Mouse (Mus musculus) kidney, postnatal 0 days (tissue): ENCODE measurements at regions not wholly inside any gene's neighbourhood (a gene's known extent, or its start where the extent isn't known, plus 50 kb on each side); places are given as distances from the start of the nearest gene placed in this dataset.

Experiments
- ATAC-seq: fragments of 200-750 bp; cut with Nextera tagmentation; replicated peaks from 2 replicates; pipeline ENCODE4 v1.8.0; 2017; ENCODE audit warnings: low read depth, moderate number of reproducible peaks, moderate TSS enrichment, moderate library complexity; ENCODE audit not compliant: low FRiP score
- DNase-seq: peaks from one replicate; pipeline ENCODE4 v3.0.0-alpha.2; 2016; ENCODE audit warnings: low spot score
- H3K27ac ChIP-seq: fragments of 300-500 bp; sonication (generic); 2 replicates; pipeline ENCODE4 v1.5.1; 2014; ENCODE audit warnings: mild to moderate bottlenecking
- H3K27me3 ChIP-seq: fragments of 300-500 bp; sonication (generic); 2 replicates; pipeline ENCODE4 v1.6.1; 2014; ENCODE audit warnings: low read length, mixed read lengths; ENCODE audit not compliant: insufficient read depth
- H3K36me3 ChIP-seq: fragments of 300-500 bp; sonication (generic); 2 replicates; pipeline ENCODE4 v1.6.1; 2014; ENCODE audit warnings: low read length, mixed read lengths; ENCODE audit not compliant: insufficient read depth
- H3K4me1 ChIP-seq: fragments of 300-500 bp; sonication (generic); replicated peaks from 2 replicates; pipeline ENCODE4 v1.6.1; 2014; ENCODE audit warnings: antibody characterized with exemption, low read length, mixed read lengths; ENCODE audit not compliant: insufficient read depth
- H3K4me2 ChIP-seq: fragments of 300-500 bp; sonication (generic); 2 replicates; pipeline ENCODE4 v1.6.1; 2014; ENCODE audit warnings: mild to moderate bottlenecking, low read length, moderate library complexity, mixed read lengths
- H3K4me3 ChIP-seq: fragments of 300-500 bp; sonication (generic); replicated peaks from 2 replicates; pipeline ENCODE4 v1.5.1; 2014; ENCODE audit warnings: low read depth, low read length
- H3K9ac ChIP-seq: fragments of 300-500 bp; sonication (generic); 2 replicates; pipeline ENCODE4 v1.6.1; 2014; ENCODE audit warnings: low read depth, low read length
- H3K9me3 ChIP-seq: fragments of 300-500 bp; sonication (generic); replicated peaks from 2 replicates; pipeline ENCODE4 v1.6.1; 2016; ENCODE audit warnings: low read length, inconsistent platforms, mixed read lengths
- CTCF ChIP-seq: IDR thresholded peaks from 2 replicates; pipeline ENCODE4 v1.5.1; 2016; ENCODE audit warnings: antibody characterized with exemption, low read depth, mild to moderate bottlenecking, moderate library complexity
- WGBS: fragments of 180-500 bp; shearing (Covaris S2); extraction: QIAGEN DNeasy Blood & Tissue Kit; methylation state at CpG from one replicate; pipeline ENCODE4 v1.1.7; 2014; 5-methylcytosine and 5-hydroxymethylcytosine counted together

GRCm38 (mm10) chr13:116795041-116795440 is 230.3 kb downstream of the Parp8 start:
- no peak for ATAC-seq

DNA sequence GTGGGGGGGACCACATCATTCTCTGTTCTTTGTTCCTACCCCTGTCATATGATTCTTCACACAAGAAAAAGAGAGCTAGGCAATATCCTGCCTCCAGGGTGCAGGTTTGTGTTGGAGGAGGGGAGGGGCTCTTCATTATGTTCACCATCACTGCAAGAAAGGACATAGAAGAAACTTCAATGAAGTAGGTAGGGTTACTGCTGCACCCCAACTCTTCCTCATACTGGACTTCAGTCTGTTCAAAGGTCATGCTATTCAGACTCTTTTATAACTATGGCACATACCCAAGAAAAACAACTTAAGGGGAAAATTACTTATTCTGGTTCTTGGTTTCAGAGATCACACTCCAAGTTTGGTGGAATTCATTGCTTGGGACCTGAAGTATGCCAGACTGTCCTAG is 243.7 kb downstream of the Parp8 start:
- Histone ChIP-seq H3K36me3 (no peaks in the 10 kb centered on the region), H3K9me3 (no peaks in the 10 kb centered on the region)
- no peak for DNase-seq

More at GRCm38 (mm10) chr13:116795041-116795440, 230.3 kb downstream of the Parp8 start:
- Histone ChIP-seq H3K27ac (no peak overlapping the region), H3K27me3 (no peaks in the 10 kb centered on the region), H3K36me3 (no peaks in the 10 kb centered on the region), H3K9ac (no peak overlapping the region), H3K9me3 (no peaks in the 10 kb centered on the region), H3K4me2 (no peak overlapping the region), H3K4me3 (no peak overlapping the region), H3K4me1 (no peaks in the 10 kb centered on the region)
- no peak for DNase-seq
- 35% methylated on average over 2 of the region's 2 CpGs for WGBS
- TF ChIP-seq CTCF = no peak

GRCm38 (mm10) chr13:116765491-116765890 is 259.8 kb downstream of the Parp8 start:
- no peaks in the 10 kb centered on the region for H3K9me3 ChIP-seq
- H3K4me3 ChIP-seq = no peak overlapping the region
- no peaks in the 10 kb centered on the region for H3K4me1 ChIP-seq
- WGBS = 74% methylated on average over 3 of the region's 3 CpGs
- no peak for TF ChIP-seq CTCF
- no peak overlapping the region for H3K4me2 ChIP-seq
- no peak overlapping the region for H3K9ac ChIP-seq
- ATAC-seq (no peak), DNase-seq (no peak)
- H3K27ac ChIP-seq = no peak overlapping the region
- H3K36me3 ChIP-seq = no peaks in the 10 kb centered on the region
- no peaks in the 10 kb centered on the region for H3K27me3 ChIP-seq

More for the DNA sequence above, 243.7 kb downstream of the Parp8 start:
- Histone ChIP-seq H3K4me1 (no peaks in the 10 kb centered on the region), H3K27me3 (no peaks in the 10 kb centered on the region), H3K4me2 (no peak overlapping the region), H3K9ac (no peak overlapping the region), H3K4me3 (no peak overlapping the region), H3K27ac (no peak overlapping the region)
- no peak for ATAC-seq
- no peak for TF ChIP-seq CTCF

GRCm38 (mm10) chr13:116759912-116760311 is 265.4 kb downstream of the Parp8 start:
- ATAC-seq = no peak
- Histone ChIP-seq H3K27ac (no peak overlapping the region), H3K4me1 (no peaks in the 10 kb centered on the region), H3K4me2 (no peak overlapping the region), H3K27me3 (no peaks in the 10 kb centered on the region), H3K36me3 (no peaks in the 10 kb centered on the region), H3K9me3 (no peaks in the 10 kb centered on the region), H3K4me3 (no peak overlapping the region), H3K9ac (no peak overlapping the region)
- 85% methylated on average over 2 of the region's 2 CpGs for WGBS
- no peak for DNase-seq
- no peak for TF ChIP-seq CTCF

GRCm38 (mm10) chr13:116740825-116741224 is 284.5 kb downstream of the Parp8 start:
- no peaks in the 10 kb centered on the region for H3K4me1 ChIP-seq
- H3K4me2 ChIP-seq = no peak overlapping the region
- ATAC-seq (no peak), DNase-seq (no peak)
- no peaks in the 10 kb centered on the region for H3K9me3 ChIP-seq
- TF ChIP-seq CTCF = no peak
- no peaks in the 10 kb centered on the region for H3K36me3 ChIP-seq
- H3K4me3 ChIP-seq = no peak overlapping the region
- no peak overlapping the region for H3K9ac ChIP-seq
- WGBS = 77% methylated on average over 4 of the region's 4 CpGs
- no peaks in the 10 kb centered on the region for H3K27me3 ChIP-seq
- H3K27ac ChIP-seq = no peak overlapping the region

DNA sequence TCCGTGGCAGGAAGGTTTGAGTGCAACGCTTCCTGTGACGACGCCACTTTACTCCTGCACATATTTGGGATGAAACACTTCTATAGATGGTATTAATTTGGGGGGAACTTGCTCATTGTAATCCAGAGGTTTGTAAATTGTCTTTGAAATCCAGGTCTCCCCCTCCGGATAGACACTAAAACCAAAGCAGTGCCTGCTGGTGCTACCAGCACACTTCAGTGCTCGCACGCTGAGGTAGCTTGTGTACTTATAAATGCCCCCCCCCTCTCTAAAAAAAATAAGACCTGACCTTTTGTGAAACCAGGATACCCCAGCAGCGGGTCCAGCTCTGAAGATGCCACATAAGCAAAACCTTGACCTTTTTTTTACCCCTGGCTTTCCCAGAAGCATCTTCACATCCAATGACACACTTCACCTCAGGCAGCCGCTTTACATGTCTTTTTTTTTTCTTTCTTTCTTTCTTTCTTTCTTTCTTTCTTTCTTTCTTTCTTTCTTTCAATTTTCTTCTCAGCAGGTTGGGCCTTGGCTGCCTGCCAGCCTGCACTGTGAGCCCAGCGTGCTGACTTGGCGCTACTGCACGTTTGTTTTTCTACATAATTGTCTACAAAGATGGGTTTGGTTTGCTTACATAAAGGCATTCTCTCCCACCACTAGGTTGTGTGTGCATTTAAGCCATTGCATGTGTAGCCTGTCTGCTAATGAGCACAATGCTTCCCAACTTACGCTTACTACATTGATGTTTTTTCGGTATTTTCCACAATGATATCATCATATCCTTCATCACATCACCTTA is 301.8 kb downstream of the Parp8 start:
- Histone ChIP-seq H3K4me3 (no peak overlapping the region), H3K27ac (no peak overlapping the region), H3K4me2 (no peak overlapping the region), H3K36me3 (no peaks in the 10 kb centered on the region), H3K27me3 (no peaks in the 10 kb centered on the region), H3K9ac (no peak overlapping the region), H3K9me3 (no peaks in the 10 kb centered on the region), H3K4me1 (no peaks in the 10 kb centered on the region)
- ATAC-seq (no peak), DNase-seq (no peak)
- no peak for TF ChIP-seq CTCF
- whole genome bisulfite sequencing = 65% methylated on average over 14 of the region's 14 CpGs
